Mouse (Mus musculus): ENCODE measurements around the gene Eif4g1.
"Not testable (repeated sequence)": the region's sequence is repeated elsewhere in the genome, so short reads cannot be mapped to it uniquely, and the experiment has no call there.

The Eif4g1 gene

GRCm38 (mm10) chr16:20668013-20668412 is at the start of gene Eif4g1:
Gene Eif4g1, plus strand, starts transcription at chr16:20668313.
- not testable (repeated sequence) for DNase-seq (ENCODE audit: low spot score)

- DNase-seq (ENCODE audit: low spot score): no peak
Observed at GRCm38 (mm10) chr16:20619541-20620398, 48.3 kb upstream of the Eif4g1 start.

GRCm38 (mm10) chr16:20620399-20620735 is 47.7 kb upstream of the Eif4g1 start:
- DNase-seq (ENCODE audit: low spot score): no peak

GRCm38 (mm10) chr16:20620751-20621190 is 47.3 kb upstream of the Eif4g1 start:
- DNase-seq (ENCODE audit: low spot score): no peak

- DNase-seq (ENCODE audit: low spot score): peak; percentile 59
Observed at GRCm38 (mm10) chr16:20621191-20621990, 46.7 kb upstream of the Eif4g1 start, which contains the start of gene Camk2n2. Gene Camk2n2, minus strand, starts transcription at chr16:20621287.

GRCm38 (mm10) chr16:20621991-20622685 is 46.0 kb upstream of the Eif4g1 start:
- DNase-seq (ENCODE audit: low spot score): peak; percentile 58

- no peak for DNase-seq (ENCODE audit: low spot score)
Observed at GRCm38 (mm10) chr16:20623211-20623610, 44.9 kb upstream of the Eif4g1 start.

- no peak for DNase-seq (ENCODE audit: low spot score)
Observed at GRCm38 (mm10) chr16:20628871-20629391, 39.2 kb upstream of the Eif4g1 start.

GRCm38 (mm10) chr16:20629731-20630634 is 38.1 kb upstream of the Eif4g1 start, which contains the start of gene Ece2:
Gene Ece2, plus strand, starts transcription at chr16:20629828.
- no peak for DNase-seq (ENCODE audit: low spot score)

- no peak for DNase-seq (ENCODE audit: low spot score)
Observed at GRCm38 (mm10) chr16:20637410-20637809, 30.7 kb upstream of the Eif4g1 start.

- DNase-seq (ENCODE audit: low spot score): no peak
Observed at GRCm38 (mm10) chr16:20638367-20638766, 29.7 kb upstream of the Eif4g1 start.

- DNase-seq (ENCODE audit: low spot score): peak; percentile 67
Observed at GRCm38 (mm10) chr16:20642161-20642560, 26.0 kb upstream of the Eif4g1 start.

- DNase-seq (ENCODE audit: low spot score): no peak
Observed at GRCm38 (mm10) chr16:20643911-20644310, 24.2 kb upstream of the Eif4g1 start.

- peak; percentile 99 for DNase-seq (ENCODE audit: low spot score)
Observed at GRCm38 (mm10) chr16:20651076-20651946, 16.8 kb upstream of the Eif4g1 start, which contains the start of gene Psmd2. Gene Psmd2, plus strand, starts transcription at chr16:20651652.

- DNase-seq (ENCODE audit: low spot score): no peak
Observed at GRCm38 (mm10) chr16:20651947-20652310, 16.2 kb upstream of the Eif4g1 start.

GRCm38 (mm10) chr16:20653315-20653714 is 14.8 kb upstream of the Eif4g1 start:
- DNase-seq (ENCODE audit: low spot score): no peak

GRCm38 (mm10) chr16:20657661-20658060 is 10.5 kb upstream of the Eif4g1 start:
- DNase-seq (ENCODE audit: low spot score): no peak

GRCm38 (mm10) chr16:20670291-20670690 is 2.2 kb downstream of the Eif4g1 start:
- DNase-seq (ENCODE audit: low spot score): no peak

- no peak for DNase-seq (ENCODE audit: low spot score)
Observed at GRCm38 (mm10) chr16:20671886-20672285, 3.8 kb downstream of the Eif4g1 start.

GRCm38 (mm10) chr16:20672500-20672902 is 4.4 kb downstream of the Eif4g1 start:
- DNase-seq (ENCODE audit: low spot score): peak; percentile 95

Data from urinary bladder, postnatal 25 days (tissue).